Mouse (Mus musculus) midbrain, embryonic 16.5 days (tissue): ENCODE data around the gene Fars2. TPM values are rescaled to one million over a fixed set of nuclear protein-coding genes. Genes with fewer than 3 reads are reported as not detected.

Source experiments
- ATAC-seq: fragments of 200-750 bp; cut with Nextera tagmentation; 2 replicates; pipeline ENCODE4 v1.8.0; 2017; ENCODE audit warnings: moderate TSS enrichment
- H3K27ac ChIP-seq: fragments of 300-500 bp; sonication (generic); 2 replicates; pipeline ENCODE4 v1.5.1; 2014; ENCODE audit warnings: mild to moderate bottlenecking, low read length, mixed read lengths
- H3K27me3 ChIP-seq: fragments of 300-500 bp; sonication (generic); 2 replicates; pipeline ENCODE4 v1.6.1; 2014; ENCODE audit warnings: low read depth, low read length, mixed read lengths; ENCODE audit not compliant: control insufficient read depth, insufficient read depth
- H3K36me3 ChIP-seq: fragments of 300-500 bp; sonication (generic); 2 replicates; pipeline ENCODE4 v1.6.1; 2014; ENCODE audit warnings: mild to moderate bottlenecking, low read length, moderate library complexity, mixed read lengths; ENCODE audit not compliant: control insufficient read depth, insufficient read depth
- H3K4me1 ChIP-seq: fragments of 300-500 bp; sonication (generic); 2 replicates; pipeline ENCODE4 v1.6.1; 2014; ENCODE audit warnings: mild to moderate bottlenecking, low read length, mixed read lengths; ENCODE audit not compliant: control insufficient read depth, insufficient read depth
- H3K4me2 ChIP-seq: fragments of 300-500 bp; sonication (generic); 2 replicates; pipeline ENCODE4 v1.6.1; 2014; ENCODE audit warnings: mild to moderate bottlenecking, low read length, mixed read lengths
- H3K4me3 ChIP-seq: fragments of 300-500 bp; sonication (generic); 2 replicates; pipeline ENCODE4 v1.5.1; 2014; ENCODE audit warnings: low read depth, mild to moderate bottlenecking, low read length, moderate library complexity, mixed read lengths
- H3K9ac ChIP-seq: fragments of 300-500 bp; sonication (generic); 2 replicates; pipeline ENCODE4 v1.6.1; 2014; ENCODE audit warnings: low read depth, low read length, mixed read lengths
- H3K9me3 ChIP-seq: fragments of 300-500 bp; sonication (generic); replicated peaks from 2 replicates; pipeline ENCODE4 v1.6.1; 2014; ENCODE audit warnings: mild to moderate bottlenecking, low read length, mixed read lengths; ENCODE audit not compliant: control insufficient read depth, poor library complexity, severe bottlenecking
- WGBS: fragments of 180-500 bp; shearing (Covaris S2); extraction: QIAGEN DNeasy Blood & Tissue Kit; methylation state at CpG from one replicate; pipeline ENCODE4 v1.1.7; 2014; 5-methylcytosine and 5-hydroxymethylcytosine counted together
- polyA plus RNA-seq: library from polyadenylated mRNA; unstranded; fragments of >200 nt; fragmentation: Nextera tagmentation; extraction: Ambion mirVana; gene quantifications from 2 replicates; pipeline ENCODE4 v1.2.1, GENCODE M21; 2015

The Fars2 gene
- polyA plus RNA-seq, 1 experiment from 2014 or later: 29.1 TPM

DNA sequence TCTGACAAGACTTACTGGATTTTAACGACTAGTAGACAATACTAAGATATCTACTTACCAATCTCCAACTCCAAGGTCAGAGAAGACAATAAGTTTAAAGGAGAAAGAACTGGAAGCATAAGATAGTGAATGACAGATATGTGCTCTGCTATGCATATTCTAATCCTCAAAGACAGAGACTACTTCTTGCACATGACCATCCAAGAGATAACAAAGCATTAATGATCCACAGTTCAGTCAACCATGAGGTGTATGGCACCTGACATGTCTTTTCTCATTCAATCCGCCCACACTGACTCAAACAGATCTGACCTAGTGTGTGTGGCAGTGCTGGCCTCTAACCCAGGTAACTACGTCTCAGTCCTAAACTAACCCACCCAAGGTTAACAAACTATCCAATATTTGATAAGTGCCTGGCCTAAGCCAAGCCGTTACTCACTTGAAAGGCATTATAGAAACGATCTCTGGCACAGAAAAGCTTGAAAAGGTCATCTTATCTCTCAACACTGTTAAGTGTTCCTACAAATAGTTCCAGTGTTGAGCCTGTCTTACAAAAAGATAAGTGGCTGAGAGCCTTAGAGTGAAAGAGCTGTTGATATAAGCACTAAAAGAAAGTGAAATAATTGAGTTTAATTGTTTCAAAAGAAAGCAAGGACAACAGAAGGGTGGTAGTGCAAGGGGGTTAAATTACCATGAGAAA is 20.4 kb upstream of the Fars2 start:
- 90% methylated on average over 5 of the region's 5 CpGs for WGBS

DNA sequence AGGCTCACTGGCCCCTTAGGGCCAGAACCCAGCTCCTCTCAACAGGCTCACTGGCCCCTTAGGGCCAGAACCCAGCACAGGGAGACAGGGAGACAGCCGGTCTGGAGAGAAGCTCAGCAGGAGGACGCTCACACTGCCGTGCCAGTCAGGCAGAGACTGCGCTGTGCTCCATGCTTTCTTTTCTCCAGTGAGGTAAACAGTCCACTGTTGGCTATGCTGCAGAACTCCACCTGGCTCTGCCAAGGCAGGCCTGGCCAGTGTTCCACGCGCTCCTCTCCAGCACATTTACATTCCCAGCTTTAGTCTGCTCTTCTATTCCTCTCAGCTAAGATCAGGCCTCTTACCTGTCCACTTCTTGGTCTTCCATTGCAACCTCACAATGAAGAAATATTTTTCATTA is 11.6 kb upstream of the Fars2 start:
- H3K9me3 ChIP-seq: no peaks in the 10 kb centered on the region
- 74% methylated on average over 6 of the region's 6 CpGs for WGBS
- H3K4me3 ChIP-seq: no peak overlapping the region
- H3K27ac ChIP-seq: no peak overlapping the region
- no peaks in the 10 kb centered on the region for H3K36me3 ChIP-seq
- no peaks in the 10 kb centered on the region for H3K4me1 ChIP-seq
- ATAC-seq: no peak
- H3K27me3 ChIP-seq: no peaks in the 10 kb centered on the region
- H3K9ac ChIP-seq: no peak overlapping the region
- H3K4me2 ChIP-seq: no peak overlapping the region

More for the DNA sequence above, 20.4 kb upstream of the Fars2 start:
- H3K27ac ChIP-seq: no peak overlapping the region
- H3K4me1 ChIP-seq: no peaks in the 10 kb centered on the region
- H3K4me3 ChIP-seq: no peak overlapping the region
- H3K36me3 ChIP-seq: no peaks in the 10 kb centered on the region
- H3K4me2 ChIP-seq: no peak overlapping the region
- H3K9me3 ChIP-seq: no peaks in the 10 kb centered on the region
- ATAC-seq: no peak
- no peak overlapping the region for H3K9ac ChIP-seq
- H3K27me3 ChIP-seq: no peaks in the 10 kb centered on the region

DNA sequence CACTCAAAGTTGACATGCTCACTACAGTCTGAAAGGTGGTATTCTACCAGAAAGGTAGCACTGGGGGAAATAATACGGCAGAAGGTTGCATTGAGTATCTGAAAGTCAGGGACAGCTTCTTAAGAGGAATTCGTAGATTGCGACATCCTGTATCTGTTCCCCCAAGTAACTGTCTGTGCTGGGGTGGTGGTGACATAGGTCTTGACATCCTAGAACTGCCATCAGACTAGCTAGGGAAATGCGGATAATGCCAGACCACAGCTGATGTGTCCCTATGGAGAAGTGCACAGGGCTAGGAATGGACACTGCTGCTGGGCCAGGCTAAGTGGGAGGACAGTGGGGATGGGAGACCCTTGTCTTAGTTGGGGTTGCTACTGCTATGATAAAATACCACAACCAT is 8.7 kb upstream of the Fars2 start:
- Histone ChIP-seq H3K4me3 (no peak overlapping the region), H3K27ac (no peak overlapping the region), H3K4me1 (peaks cover 7% of the 10 kb centered on the region), H3K27me3 (no peaks in the 10 kb centered on the region), H3K36me3 (no peaks in the 10 kb centered on the region), H3K9ac (no peak overlapping the region), H3K9me3 (no peaks in the 10 kb centered on the region), H3K4me2 (no peak overlapping the region)
- no peak for ATAC-seq
- over 99% methylated on average over 4 of the region's 4 CpGs for WGBS

DNA sequence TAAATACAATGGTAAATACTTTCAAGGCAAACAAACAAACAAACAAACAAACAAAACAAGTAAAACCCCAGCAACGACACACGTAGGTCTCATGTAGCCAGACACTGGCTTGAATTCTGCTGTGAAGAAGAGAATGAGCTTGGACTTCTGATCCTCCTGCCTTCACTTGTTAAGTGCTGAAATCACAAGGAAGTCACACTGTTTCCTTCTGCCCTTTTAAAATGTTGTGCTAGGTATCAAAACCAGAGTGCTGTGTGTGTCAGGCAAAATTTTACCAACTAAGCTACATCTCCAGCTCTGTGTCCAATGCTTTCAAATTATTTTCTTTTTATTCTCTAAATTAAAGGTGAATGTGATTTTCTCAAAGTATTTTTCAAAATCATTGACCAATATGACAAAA is 5.9 kb upstream of the Fars2 start:
- no peaks in the 10 kb centered on the region for H3K27me3 ChIP-seq
- H3K4me1 ChIP-seq: peaks cover 20% of the 10 kb centered on the region
- WGBS: 99% methylated on average over 2 of the region's 2 CpGs
- H3K4me2 ChIP-seq: no peak overlapping the region
- no peaks in the 10 kb centered on the region for H3K9me3 ChIP-seq
- H3K36me3 ChIP-seq: no peaks in the 10 kb centered on the region
- H3K27ac ChIP-seq: no peak overlapping the region
- H3K4me3 ChIP-seq: no peak overlapping the region
- no peak for ATAC-seq
- H3K9ac ChIP-seq: no peak overlapping the region

DNA sequence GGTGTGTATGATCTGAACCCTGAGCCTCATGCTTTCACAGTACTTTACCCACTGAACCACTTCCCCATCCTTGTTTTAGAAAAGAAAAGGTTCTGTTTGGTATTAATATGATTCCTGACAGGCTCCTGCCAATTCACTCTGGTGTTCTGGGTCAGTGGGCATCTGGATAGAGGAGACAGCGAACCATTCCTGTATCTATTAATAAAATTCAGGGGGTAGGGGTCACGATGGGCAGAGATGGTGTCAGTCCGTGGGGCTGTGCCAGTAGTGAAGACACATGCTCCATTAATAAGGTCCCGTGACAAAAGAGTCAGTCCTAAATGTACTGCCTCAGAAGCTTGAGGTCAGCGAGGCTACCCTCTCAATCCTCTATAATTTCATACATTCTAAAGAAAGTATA is 4.0 kb upstream of the Fars2 start:
- no peak overlapping the region for H3K4me2 ChIP-seq
- no peaks in the 10 kb centered on the region for H3K36me3 ChIP-seq
- ATAC-seq: no peak
- no peak overlapping the region for H3K27ac ChIP-seq
- H3K27me3 ChIP-seq: no peaks in the 10 kb centered on the region
- H3K4me3 ChIP-seq: no peak overlapping the region
- H3K4me1 ChIP-seq: peaks cover 22% of the 10 kb centered on the region
- no peaks in the 10 kb centered on the region for H3K9me3 ChIP-seq
- WGBS: 86% methylated on average over 5 of the region's 5 CpGs
- H3K9ac ChIP-seq: no peak overlapping the region

DNA sequence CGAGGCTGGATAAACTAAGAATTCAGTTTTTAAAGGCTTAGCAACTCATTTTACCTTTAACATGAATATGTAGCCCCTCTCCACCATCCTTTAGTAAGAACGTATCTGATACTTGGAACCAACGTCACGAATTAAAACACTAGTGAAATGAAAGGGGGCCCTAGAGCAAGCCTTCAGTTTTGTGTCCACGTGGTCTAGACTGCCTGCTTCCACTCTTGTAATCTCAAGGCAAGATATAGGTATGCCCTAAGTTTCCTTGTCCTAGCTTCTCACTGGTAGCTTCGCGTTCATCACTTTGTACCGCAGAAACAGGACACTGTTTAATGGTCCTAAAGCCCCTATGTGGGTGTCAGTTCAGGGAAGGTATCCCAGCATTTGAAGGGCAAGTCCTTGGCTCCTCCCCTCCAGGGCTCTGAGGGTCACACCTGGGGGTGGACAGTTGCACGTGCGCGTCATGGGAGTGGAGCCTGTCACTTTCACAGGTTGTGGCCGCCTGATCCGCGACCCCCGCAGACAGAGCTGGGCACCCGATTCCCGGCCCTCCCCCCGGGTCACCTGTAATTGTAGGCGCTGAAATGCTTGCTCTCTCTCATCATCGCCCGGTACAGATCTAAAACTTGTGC is 581 bp upstream of the Fars2 start:
- Histone ChIP-seq H3K4me2 (peak overlapping the region; percentile 70), H3K27me3 (no peaks in the 10 kb centered on the region), H3K9me3 (no peaks in the 10 kb centered on the region), H3K4me1 (peaks cover 26% of the 10 kb centered on the region), H3K27ac (peak overlapping the region; percentile 99), H3K36me3 (no peaks in the 10 kb centered on the region), H3K9ac (peak overlapping the region; percentile 83), H3K4me3 (peak overlapping the region; percentile 80)
- WGBS: 5% methylated on average over 21 of the region's 21 CpGs
- peak; percentile 61 for ATAC-seq

DNA sequence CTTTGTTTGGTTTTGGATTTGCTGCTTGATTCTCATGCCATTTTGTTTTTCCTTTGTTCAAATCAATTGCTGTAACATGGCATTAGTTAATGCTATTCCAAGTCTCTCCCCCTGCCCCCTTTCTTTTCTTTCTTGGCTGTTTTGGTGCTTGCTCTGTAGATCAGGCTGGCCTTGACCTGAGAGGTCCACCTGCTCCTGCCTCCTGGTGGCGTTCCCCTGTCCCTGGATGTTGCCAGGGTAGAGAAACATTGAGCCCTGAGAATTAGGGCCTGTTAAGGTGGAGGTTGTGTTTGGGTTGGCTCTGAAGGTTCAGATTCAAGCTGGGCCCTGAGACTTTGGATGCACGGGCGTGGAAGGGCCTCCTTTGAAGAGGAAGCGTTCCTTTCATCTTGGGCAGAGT is 2.5 kb downstream of the Fars2 start:
- H3K36me3 ChIP-seq: no peaks in the 10 kb centered on the region
- ATAC-seq: no peak
- H3K4me3 ChIP-seq: no peak overlapping the region
- WGBS: 60% methylated on average over 4 of the region's 4 CpGs
- H3K4me2 ChIP-seq: no peak overlapping the region
- H3K4me1 ChIP-seq: peaks cover 20% of the 10 kb centered on the region
- no peaks in the 10 kb centered on the region for H3K9me3 ChIP-seq
- H3K27ac ChIP-seq: no peak overlapping the region
- H3K9ac ChIP-seq: no peak overlapping the region
- H3K27me3 ChIP-seq: no peaks in the 10 kb centered on the region

DNA sequence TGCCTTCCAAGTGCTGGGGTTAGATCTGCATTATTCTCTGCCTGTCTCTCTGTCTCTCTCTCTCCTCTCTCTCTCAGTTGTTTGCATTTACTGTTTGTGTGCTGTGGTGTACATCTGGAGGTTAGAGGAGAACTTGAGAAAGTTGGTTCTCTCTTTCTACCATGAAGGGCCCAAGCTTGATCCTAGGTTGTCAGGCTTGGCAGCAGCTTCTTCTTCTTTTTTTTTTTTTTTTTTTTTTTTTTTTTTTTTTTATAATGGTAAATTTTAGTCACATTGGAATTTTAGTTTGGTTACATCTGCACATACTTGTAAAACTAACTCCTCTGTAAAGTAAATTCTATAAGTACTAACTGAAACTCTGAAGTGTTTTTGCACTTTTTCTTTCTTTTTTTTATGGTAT is 3.4 kb downstream of the Fars2 start:
- ATAC-seq: no peak
- Histone ChIP-seq H3K4me1 (peaks cover 13% of the 10 kb centered on the region), H3K9ac (no peak overlapping the region), H3K27me3 (no peaks in the 10 kb centered on the region), H3K36me3 (no peaks in the 10 kb centered on the region), H3K27ac (no peak overlapping the region), H3K4me2 (no peak overlapping the region), H3K4me3 (no peak overlapping the region), H3K9me3 (no peaks in the 10 kb centered on the region)

DNA sequence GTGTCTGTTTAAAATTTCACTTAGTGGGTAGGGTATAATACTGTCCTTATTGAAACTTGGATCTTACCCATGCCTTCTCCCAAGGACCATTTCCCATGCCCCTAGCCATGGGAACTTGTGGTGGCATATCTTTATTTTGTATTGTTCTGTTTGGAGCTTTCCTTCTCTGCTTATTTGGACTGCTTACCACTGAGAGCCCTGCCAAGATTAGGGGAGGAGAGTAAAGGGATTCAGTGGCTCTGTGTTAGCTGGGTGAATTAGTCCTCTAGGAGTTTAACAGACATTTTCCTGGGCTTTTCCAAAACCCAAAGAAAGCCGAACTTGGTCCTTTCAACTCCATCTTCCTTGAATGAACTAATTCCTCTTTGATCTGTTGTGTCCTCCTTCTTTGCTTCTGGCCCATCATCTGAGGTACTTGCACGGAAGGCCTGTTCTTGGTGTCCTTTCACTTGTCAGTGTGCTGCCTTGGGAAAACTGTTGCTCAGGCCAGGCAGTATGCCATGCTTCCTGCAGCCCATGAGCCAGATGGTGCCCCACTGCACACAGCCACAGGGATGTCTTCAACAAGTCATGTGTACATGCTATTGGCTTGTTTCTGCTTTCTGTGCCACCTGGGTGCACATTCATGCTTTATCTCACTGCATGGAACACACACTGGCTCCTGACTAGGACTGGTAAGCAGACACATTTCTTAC is 12.3 kb downstream of the Fars2 start:
- H3K27ac ChIP-seq: no peak overlapping the region
- H3K9ac ChIP-seq: no peak overlapping the region
- 63% methylated on average over 2 of the region's 2 CpGs for WGBS
- no peaks in the 10 kb centered on the region for H3K27me3 ChIP-seq
- peak; percentile 42; the same call in 1 of the 2 replicates for ATAC-seq
- no peaks in the 10 kb centered on the region for H3K9me3 ChIP-seq
- no peak overlapping the region for H3K4me3 ChIP-seq
- no peak overlapping the region for H3K4me2 ChIP-seq
- H3K4me1 ChIP-seq: no peaks in the 10 kb centered on the region
- H3K36me3 ChIP-seq: no peaks in the 10 kb centered on the region
